8 mouse cellular contexts compared by ENCODE assay signal in genomic region chr4:63056641-63057415, GRCm38 (mm10).
A peak's percentile ranks its signal among the peaks of the same experiment; 100 is the strongest.
DNase-seq lines count a peak whose midpoint lies in the region; ATAC-seq and TF ChIP-seq lines count a peak whose summit lies in the region.

No protein-coding gene starts in this region.

- TF ChIP-seq POLR2A in thymus, adult 2 months (IDR thresholded peaks at IDR 0.05; ENCODE audit: control insufficient read depth, extremely low read depth, insufficient read depth, low read length, poor library complexity) = no peak

- peaks cover 35% of the 10 kb centered on the region for H3K4me1 ChIP-seq in heart, embryonic 12.5 days (replicated peaks)
- H3K4me1 ChIP-seq in thymus, adult 2 months (replicated peaks; ENCODE audit: control insufficient read depth, insufficient read depth, low read length) = peaks cover 24% of the 10 kb centered on the region

- no peak for DNase-seq in heart, adult 9 months (ENCODE audit: low spot score in 2 of 2)
- peak; percentile 43 for DNase-seq in embryo, embryonic 11.5 days (ENCODE audit: low read depth, low spot score)
- DNase-seq in hindlimb bud, embryonic 11.5 days (ENCODE audit: extremely low spot score, low read depth, low spot score) = peak; percentile 12
- DNase-seq in naive thymus-derived CD4-positive, alpha-beta T cell, adult 2 months (ENCODE audit: low read depth) = peak; percentile 14
- DNase-seq in spleen, postnatal 36 days (ENCODE audit: low spot score in 2 of 2) = no peak
- no peak for DNase-seq in thymus, adult 2 months

- H3K4me2 ChIP-seq in heart, embryonic 12.5 days = no peak overlapping the region

- WGBS in heart, embryonic 12.5 days = 43% methylated on average over 7 of the region's 7 CpGs
- WGBS in thymus, adult 2 months = 89% methylated on average over 7 of the region's 7 CpGs

- no peak overlapping the region for H3K4me3 ChIP-seq in heart, embryonic 12.5 days
- H3K4me3 ChIP-seq in thymus, adult 2 months (ENCODE audit: control insufficient read depth, insufficient read depth, low read length) = no peak overlapping the region

- no peaks in the 10 kb centered on the region for H3K9me3 ChIP-seq in heart, embryonic 12.5 days (replicated peaks)

- H3K36me3 ChIP-seq in heart, embryonic 12.5 days = no peaks in the 10 kb centered on the region
- H3K36me3 ChIP-seq in thymus, adult 2 months (ENCODE audit: control insufficient read depth, insufficient read depth, low read length) = no peaks in the 10 kb centered on the region

- TF ChIP-seq CTCF in thymus, adult 2 months (IDR thresholded peaks at IDR 0.05; ENCODE audit: borderline replicate concordance, control insufficient read depth, extremely low read depth, insufficient read depth, low read length, poor library complexity) = no peak

- ATAC-seq in heart, embryonic 12.5 days (ENCODE audit: insufficient number of reproducible peaks, low FRiP score) = 0 out of 2 replicates have a peak, but pooled peaks have one; percentile 37
- no peak for ATAC-seq in megakaryocyte, adult 5-6 weeks (ENCODE audit: poor library complexity, severe bottlenecking)

- H3K27ac ChIP-seq in heart, embryonic 12.5 days (ENCODE audit: poor library complexity, severe bottlenecking) = no peak overlapping the region
- no peak overlapping the region for H3K27ac ChIP-seq in thymus, adult 2 months (ENCODE audit: control insufficient read depth, insufficient read depth, low read length)

- no peaks in the 10 kb centered on the region for H3K27me3 ChIP-seq in heart, embryonic 12.5 days (replicated peaks)
- H3K27me3 ChIP-seq in thymus, adult 2 months (ENCODE audit: control insufficient read depth, insufficient read depth, low read length) = no peaks in the 10 kb centered on the region

- no peak overlapping the region for H3K9ac ChIP-seq in heart, embryonic 12.5 days

Comparison
In these comparisons a context has a peak if more than half of its experiments do, and no peak if none do; other contexts are left out.
1. DNase-seq: peak in embryo, embryonic 11.5 days (single experiment), hindlimb bud, embryonic 11.5 days (single experiment) and naive thymus-derived CD4-positive, alpha-beta T cell, adult 2 months (single experiment); none in heart, adult 9 months (0 of 2), spleen, postnatal 36 days (0 of 2) and thymus, adult 2 months (single experiment).